Mouse (Mus musculus) E14TG2a.4 (cell line): Measurements from ENCODE around the gene Rps6kc1.

ENCODE experiments used
- CTCF ChIP-seq: conservative IDR thresholded peaks from 2 replicates; pipeline ENCODE4 v1.5.1; 2014; ENCODE audit warnings: low read length
- NANOG ChIP-seq: IDR thresholded peaks from 2 replicates; pipeline ENCODE4 v1.6.1; 2014; ENCODE audit warnings: borderline replicate concordance, low read length, mixed read lengths
- POU5F1 ChIP-seq: IDR thresholded peaks from 2 replicates; pipeline ENCODE4 v1.6.1; 2014; ENCODE audit warnings: low read length, borderline replicate concordance

DNA sequence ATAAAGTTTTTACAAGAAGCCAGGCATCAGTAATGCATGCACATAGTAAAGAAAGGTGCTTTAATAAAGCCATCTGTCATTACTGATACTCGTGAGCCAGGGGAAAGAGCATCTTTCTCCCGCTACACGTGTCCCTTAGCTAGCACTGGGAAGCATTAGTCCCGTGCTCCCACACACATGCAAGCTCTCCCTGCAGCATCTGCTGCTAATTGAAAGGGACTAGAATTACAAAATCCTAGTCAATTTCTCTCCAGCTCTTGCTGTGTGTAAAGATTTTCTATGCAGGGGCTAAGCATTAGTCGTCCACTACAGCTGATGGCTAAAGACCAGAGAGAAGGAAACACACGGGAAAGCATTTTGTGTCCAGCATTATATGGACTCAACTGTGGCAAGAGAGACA is 120.8 kb downstream of the Rps6kc1 start:
- no peak for TF ChIP-seq CTCF
- no peak for TF ChIP-seq POU5F1
- TF ChIP-seq NANOG: no peak
